Mouse (Mus musculus): Measurements from ENCODE around the gene Erp29. TPM values are rescaled to one million over a fixed set of nuclear protein-coding genes. Genes with fewer than 3 reads are reported as not detected.

Gene Erp29
- polyA plus RNA-seq, 1 experiment: 53.7 TPM

DNA sequence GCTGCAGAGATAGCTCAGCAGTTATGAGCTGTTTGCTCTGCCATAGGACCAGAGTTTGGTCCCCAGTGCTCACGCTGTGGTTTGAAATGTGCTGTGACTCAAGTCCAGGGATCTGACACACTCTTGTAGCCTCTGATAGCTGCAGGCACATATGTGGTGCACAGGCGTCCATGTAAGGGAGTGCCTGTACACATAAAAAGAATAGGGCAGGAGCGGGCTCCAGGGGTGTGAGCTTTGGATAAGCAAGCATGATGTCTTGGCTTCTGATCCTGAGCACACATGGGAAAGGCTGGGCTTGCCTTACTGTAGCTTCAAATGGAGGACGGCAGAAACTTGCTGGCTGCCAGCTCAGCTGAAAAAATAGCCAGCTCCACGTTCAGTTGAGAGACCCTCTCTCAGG, 56.7 kb downstream of the Erp29 start:
- no peak for DNase-seq (ENCODE audit: low read depth, low spot score)
- WGBS: 77% methylated on average over 5 of the region's 5 CpGs

- 61% methylated on average over 3 of the region's 3 CpGs for WGBS
- DNase-seq (ENCODE audit: low read depth, low spot score): no peak
These were observed 58.9 kb downstream of the Erp29 start for GRCm38 (mm10) chr5:121393402-121393801.

DNA sequence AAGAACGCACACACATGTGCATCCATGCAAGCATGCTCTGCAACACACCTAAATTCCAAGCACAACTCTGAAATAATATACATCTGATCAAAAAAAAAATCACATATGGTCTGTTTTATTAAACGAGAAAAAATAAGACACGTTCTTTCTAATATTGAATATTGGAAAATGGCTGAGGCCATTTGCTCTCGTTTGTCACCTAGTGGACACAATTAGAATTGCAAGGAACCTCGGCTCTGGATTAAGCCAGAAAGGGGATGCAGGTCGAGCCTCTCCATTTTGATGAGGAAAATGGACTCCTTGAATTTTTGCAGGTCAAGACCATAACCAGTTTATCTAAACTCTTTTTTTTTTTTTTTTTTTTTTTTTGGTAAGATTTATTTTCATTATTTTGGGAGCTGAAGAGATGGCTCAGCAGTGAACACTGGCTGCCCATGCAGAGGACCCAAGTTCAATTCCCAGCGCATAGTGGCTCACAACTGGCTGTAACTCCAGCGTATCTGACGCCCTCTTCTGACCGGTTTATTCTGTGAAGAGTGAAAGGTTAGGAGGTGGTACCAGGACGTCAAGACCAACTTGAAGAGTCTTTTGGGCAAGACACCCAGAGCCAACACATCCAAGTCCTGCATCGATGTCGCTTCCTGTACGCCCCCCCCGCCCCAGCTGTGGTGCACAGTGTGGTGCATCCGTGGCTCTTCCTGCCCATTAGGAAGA, 59.5 kb downstream of the Erp29 start:
- WGBS: 53% methylated on average over 16 of the region's 16 CpGs
- DNase-seq (ENCODE audit: low read depth, low spot score): no peak

DNA sequence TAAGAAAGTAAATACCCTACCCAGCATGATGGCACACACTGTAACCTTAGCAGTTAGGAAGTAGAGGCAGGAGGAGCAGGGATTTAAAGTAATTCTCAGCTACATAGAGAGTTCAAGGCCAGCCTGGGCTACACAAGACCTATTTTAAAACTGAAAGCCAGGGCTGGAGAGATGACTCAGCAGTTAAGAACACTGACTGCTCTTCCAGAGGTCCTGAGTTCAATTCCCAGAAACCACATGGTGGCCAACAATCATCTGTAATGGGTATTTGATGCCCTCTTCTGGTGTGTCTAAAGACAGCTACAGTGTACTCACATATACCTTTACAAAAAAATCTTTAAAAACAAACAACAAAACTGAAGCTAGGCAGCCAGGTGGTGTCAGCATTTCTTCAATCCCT, 62.6 kb downstream of the Erp29 start:
- no peak for DNase-seq (ENCODE audit: low read depth, low spot score)

DNA sequence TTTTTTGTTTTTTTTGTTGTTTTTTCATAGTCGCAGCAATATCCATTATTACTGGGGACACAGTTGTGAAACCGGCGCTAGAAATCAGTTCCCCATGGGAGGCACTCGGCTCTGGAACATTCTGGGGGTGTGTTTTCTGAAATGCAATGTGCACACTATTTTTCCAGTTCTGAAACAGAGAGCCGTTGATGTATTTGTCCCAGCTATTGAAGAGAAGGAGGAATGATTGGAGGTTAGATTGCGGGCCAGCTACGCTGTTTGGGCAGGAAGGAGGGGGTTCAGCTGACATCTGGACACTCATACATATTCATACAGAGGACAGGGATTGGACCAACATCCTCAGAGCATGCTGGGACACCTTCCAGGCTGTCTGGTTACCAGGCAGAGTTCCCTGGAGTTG, 63.2 kb downstream of the Erp29 start:
- 71% methylated on average over 7 of the region's 7 CpGs for WGBS
- no peak for DNase-seq (ENCODE audit: low read depth, low spot score)

DNA sequence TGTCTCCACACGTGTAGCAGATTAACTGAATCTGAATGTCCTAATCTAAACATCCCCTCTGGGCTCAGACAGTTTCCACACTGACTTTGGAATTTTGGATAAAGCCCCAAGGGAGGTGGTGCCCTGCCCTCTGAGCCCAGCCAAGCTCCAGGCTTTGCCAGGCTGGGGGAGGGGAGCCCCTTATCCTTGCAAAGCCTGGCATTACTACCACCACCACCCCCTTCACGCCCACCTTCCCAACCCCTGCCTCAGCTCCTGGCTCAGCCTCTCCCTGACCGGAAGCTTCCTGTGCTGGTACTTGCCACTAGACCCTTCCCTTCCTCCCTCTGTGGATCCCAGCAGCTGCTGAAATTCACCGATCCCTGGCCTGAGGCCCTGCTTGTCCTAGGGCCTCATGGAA, 65.2 kb downstream of the Erp29 start:
- no peak for DNase-seq (ENCODE audit: low read depth, low spot score)
- 63% methylated on average over 4 of the region's 4 CpGs for WGBS

DNA sequence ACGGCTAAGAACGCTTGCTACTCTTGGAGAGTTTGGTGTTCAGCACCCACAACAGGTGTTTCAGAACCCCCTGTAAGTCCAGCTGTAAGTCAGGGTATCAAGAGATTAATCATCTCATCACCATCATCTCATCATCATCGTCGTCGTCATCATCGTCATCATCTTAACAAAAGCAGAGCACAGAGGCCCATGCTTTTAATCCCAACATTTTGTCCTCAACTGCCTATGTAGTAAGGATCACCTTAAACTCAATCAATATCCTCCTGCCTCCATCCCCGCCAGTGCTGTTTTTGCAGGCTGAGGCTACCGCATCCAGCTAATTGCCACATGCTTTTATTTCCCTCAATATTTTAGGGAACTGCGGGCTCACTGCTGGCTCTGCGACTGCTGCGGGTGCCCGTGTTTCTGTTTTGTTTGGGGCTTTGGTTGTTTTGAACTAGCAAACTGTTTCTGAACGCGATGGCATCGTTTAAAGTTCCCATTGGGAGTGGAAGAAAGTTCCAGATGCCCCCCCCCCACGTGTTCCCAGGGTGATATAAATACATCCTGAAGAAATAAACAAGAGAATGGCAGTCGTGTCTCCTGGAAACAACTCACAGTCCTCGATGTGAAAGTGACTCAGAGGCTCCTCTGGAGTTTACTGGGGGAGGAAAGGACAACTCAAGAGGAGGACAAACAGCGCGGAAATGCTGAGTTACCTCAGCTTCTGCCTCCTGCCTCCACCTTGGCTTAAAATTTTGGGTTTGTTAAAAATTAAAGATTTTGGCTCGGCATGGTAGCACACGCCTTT, 66.0 kb downstream of the Erp29 start:
- DNase-seq (ENCODE audit: low read depth, low spot score): no peak
- WGBS: 28% methylated on average over 22 of the region's 22 CpGs

DNA sequence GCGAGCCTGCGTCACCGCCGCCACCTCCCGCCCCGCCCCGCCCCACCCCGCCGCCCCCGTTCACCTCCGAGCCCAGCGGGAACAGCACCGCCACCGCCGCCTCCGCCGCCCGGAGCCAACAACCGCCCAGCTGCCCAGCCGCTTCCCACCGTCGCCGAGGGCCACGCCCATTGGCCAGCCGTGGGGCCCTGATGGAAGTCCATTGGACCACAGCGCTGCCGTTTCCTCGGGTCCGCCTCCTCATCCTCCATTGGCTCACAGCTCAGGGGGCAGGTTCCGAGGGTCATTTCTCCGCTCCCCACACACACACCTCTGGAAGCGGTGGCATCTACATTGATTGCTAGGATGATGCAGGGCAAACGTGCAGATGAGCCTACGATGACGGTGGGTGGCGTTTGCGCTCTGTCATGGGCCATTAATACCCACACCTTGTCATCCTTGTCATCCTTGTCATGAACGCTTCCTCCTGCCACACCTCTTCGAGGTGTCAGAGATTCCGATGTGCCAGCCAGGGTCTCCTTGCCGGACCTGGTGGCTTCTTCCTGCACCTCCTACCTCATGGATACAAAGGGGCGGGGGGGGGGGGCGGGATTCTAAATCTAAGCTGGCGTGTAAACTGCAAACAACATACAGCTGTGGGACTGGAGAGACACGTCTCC, 66.7 kb downstream of the Erp29 start, which contains the start of gene Trafd1:
Gene Trafd1, minus strand, starts transcription at position 172 of the 659 bp plus-strand sequence.
- 1% methylated on average over 33 of the region's 45 CpGs for WGBS
- peak; percentile 66 for DNase-seq (ENCODE audit: low read depth, low spot score)

GRCm38 (mm10) chr5:121384757-121385460, 67.4 kb downstream of the Erp29 start:
- peak; percentile 28 for DNase-seq (ENCODE audit: low read depth, low spot score)
- WGBS: under 1% methylated on average over 45 of the region's 47 CpGs

- WGBS: 19% methylated on average over 10 of the region's 10 CpGs
- DNase-seq (ENCODE audit: low read depth, low spot score): peak; percentile 43
These were observed 68.2 kb downstream of the Erp29 start for GRCm38 (mm10) chr5:121383857-121384756.

GRCm38 (mm10) chr5:121380692-121381091, 71.6 kb downstream of the Erp29 start:
- DNase-seq (ENCODE audit: low read depth, low spot score): no peak
- WGBS: 81% methylated on average over 2 of the region's 2 CpGs

DNA sequence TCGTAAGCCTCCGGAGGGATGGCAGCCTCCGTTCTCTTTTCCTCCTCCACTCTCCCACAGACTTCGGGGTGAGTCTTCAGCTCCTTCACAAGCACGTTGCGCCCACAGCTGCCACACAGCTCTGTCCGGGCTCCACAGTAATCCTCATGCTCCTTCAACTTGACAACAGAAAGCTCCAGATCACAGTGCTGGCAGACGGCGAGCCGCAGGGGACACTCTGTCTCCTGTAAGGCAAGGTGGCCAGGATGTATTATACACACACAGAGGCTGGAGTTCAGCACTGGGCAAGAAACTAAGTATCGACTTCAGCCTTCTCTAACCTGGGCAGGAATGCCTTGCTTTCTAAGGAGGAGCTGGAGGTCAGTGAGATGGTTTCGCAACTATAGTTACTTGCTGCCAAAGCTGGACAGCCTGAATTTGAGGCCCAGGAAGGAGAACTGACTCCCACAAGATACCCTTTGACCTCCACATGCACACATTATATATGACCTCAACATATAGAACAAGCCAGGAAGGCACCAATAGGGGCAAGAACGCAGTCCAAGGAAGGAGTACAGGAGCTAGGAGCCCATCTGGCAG, 73.5 kb downstream of the Erp29 start:
- DNase-seq (ENCODE audit: low read depth, low spot score): no peak
- 87% methylated on average over 13 of the region's 13 CpGs for WGBS

Other genes starting within 250 kb of the Erp29 start
- 373 and 383 TPM in 2 replicates for gene Rpl6, start 248.0 kb downstream of the Erp29 start, polyA plus RNA-seq (2012; rRNA removed)
- gene Hectd4, start 232.3 kb downstream of the Erp29 start, polyA plus RNA-seq (2012; rRNA removed): 9.5 and 20.5 TPM in 2 replicates
- 99.6 and 125 TPM in 2 replicates for gene Trafd1, start 66.9 kb downstream of the Erp29 start, polyA plus RNA-seq (2012; rRNA removed)
- gene Naa25, start 54.6 kb downstream of the Erp29 start, polyA plus RNA-seq (2012; rRNA removed): 6.5 and 10.2 TPM in 2 replicates
- gene Tmem116, start 613 bp downstream of the Erp29 start, polyA plus RNA-seq (2012; rRNA removed): 6.6 and 9.1 TPM in 2 replicates
- gene Adam1b, start 50.9 kb upstream of the Erp29 start, polyA plus RNA-seq (2012; rRNA removed): not detected in 2 replicates
- 2.6 and 4.6 TPM in 2 replicates for gene Adam1a, start 93.0 kb upstream of the Erp29 start, polyA plus RNA-seq (2012; rRNA removed)
- gene Gm42878, start 93.0 kb upstream of the Erp29 start, polyA plus RNA-seq (2012; rRNA removed): 0.10 and 0.27 TPM in 2 replicates
- 65.2 and 67.8 TPM in 2 replicates for gene Mapkapk5, start 93.4 kb upstream of the Erp29 start, polyA plus RNA-seq (2012; rRNA removed)
- 215 and 293 TPM in 2 replicates for gene Aldh2, start 141.3 kb upstream of the Erp29 start, polyA plus RNA-seq (2012; rRNA removed)
- 6.6 and 8.4 TPM in 2 replicates for gene Acad12, start 166.4 kb upstream of the Erp29 start, polyA plus RNA-seq (2012; rRNA removed)
- gene Acad10, start 208.0 kb upstream of the Erp29 start, polyA plus RNA-seq (2012; rRNA removed): 5.6 and 8.7 TPM in 2 replicates
- 18.7 and 22.7 TPM in 2 replicates for gene Brap, start 208.1 kb upstream of the Erp29 start, polyA plus RNA-seq (2012; rRNA removed)

All from large intestine, adult 2 months (tissue).